In genomic region chr19:38589466-38589865, GRCm38 (mm10) we compare ENCODE assay signal across 23 mouse cellular contexts.
DNase-seq lines count a peak whose midpoint lies in the region; ATAC-seq and TF ChIP-seq lines count a peak whose summit lies in the region.
"Had no signal": no experiment of that assay in that cellular context is flagged by ENCODE, and none has a peak within 500 bp of the region (broad histone marks: within the 10 kb centered on the region; RNA-seq: fewer than 3 reads in every experiment).

No protein-coding gene starts in this region.

- H3K9me3 ChIP-seq in kidney, embryonic 14.5 days (ENCODE audit: control insufficient read depth, low read length) = no peaks in the 10 kb centered on the region
- H3K9me3 ChIP-seq in kidney, embryonic 15.5 days (replicated peaks) = no peaks in the 10 kb centered on the region
- H3K9me3 ChIP-seq: embryonic facial prominence, embryonic 12.5 days; embryonic facial prominence, embryonic 15.5 days; hindbrain, embryonic 10.5 days; hindbrain, embryonic 13.5 days had no signal

- H3K27ac ChIP-seq in gastrocnemius, adult 2 months = peak overlapping the region; percentile 29
- no peak overlapping the region for H3K27ac ChIP-seq in kidney, adult 2 months (ENCODE audit: insufficient read depth, low read depth, low read length)
- H3K27ac ChIP-seq in kidney, embryonic 14.5 days (ENCODE audit: low read depth, low read length) = no peak overlapping the region
- H3K27ac ChIP-seq in kidney, embryonic 15.5 days = peak overlapping the region; percentile 41; the same call in 1 of the 2 replicates
- H3K27ac ChIP-seq: embryonic facial prominence, embryonic 12.5 days; embryonic facial prominence, embryonic 15.5 days; hindbrain, embryonic 10.5 days; hindbrain, embryonic 13.5 days had no signal

- DNase-seq in gastrocnemius, adult 2 months = no peak
- DNase-seq in gastrocnemius, postnatal 4 days (ENCODE audit: low spot score in 2 of 2) = no peak
- DNase-seq in kidney, adult 2 months = peak; percentile 54
- DNase-seq in kidney, postnatal 36 days = peak; percentile 11 to 31
- no peak for DNase-seq in right cerebral cortex, adult 2 months (ENCODE audit: low spot score in 2 of 2)
- no peak for DNase-seq in embryo, embryonic 10.5 days (ENCODE audit: low spot score)
- DNase-seq: cerebellum, adult 11-12 months; cerebellum, adult 8-10 months; cerebellum, postnatal 10 days; cerebellum, postnatal 36 days; forebrain, postnatal 0 days; gastrocnemius, postnatal 25 days; heart, postnatal 36 days had no signal

- no peak for TF ChIP-seq POLR2A in kidney, adult 2 months (IDR thresholded peaks at IDR 0.05; ENCODE audit: low read depth, low read length)

- no peak overlapping the region for H3K4me2 ChIP-seq in kidney, embryonic 14.5 days (replicated peaks; ENCODE audit: low read depth, low read length)
- H3K4me2 ChIP-seq in kidney, embryonic 15.5 days = no peak overlapping the region
- H3K4me2 ChIP-seq: embryonic facial prominence, embryonic 12.5 days; embryonic facial prominence, embryonic 15.5 days; heart, embryonic 11.5 days; hindbrain, embryonic 13.5 days had no signal

- H3K4me1 ChIP-seq in kidney, adult 2 months (ENCODE audit: control insufficient read depth, insufficient read depth, low read length) = no peaks in the 10 kb centered on the region
- peaks cover 5% of the 10 kb centered on the region; the same call in 1 of the 2 replicates for H3K4me1 ChIP-seq in kidney, embryonic 14.5 days (ENCODE audit: control insufficient read depth, insufficient read depth, low read length)
- H3K4me1 ChIP-seq in kidney, embryonic 15.5 days = peaks cover 35% of the 10 kb centered on the region

- 41% methylated on average over 5 of the region's 5 CpGs for WGBS in kidney, adult 2 months
- WGBS in kidney, embryonic 14.5 days = 56% methylated on average over 5 of the region's 5 CpGs
- WGBS in kidney, embryonic 15.5 days = 47% methylated on average over 5 of the region's 5 CpGs

- H3K4me3 ChIP-seq in gastrocnemius, adult 2 months = no peak overlapping the region
- H3K4me3 ChIP-seq in kidney, adult 2 months (ENCODE audit: insufficient read depth, low read depth, low read length) = no peak overlapping the region
- no peak overlapping the region for H3K4me3 ChIP-seq in kidney, embryonic 14.5 days (ENCODE audit: low read length)
- no peak overlapping the region for H3K4me3 ChIP-seq in kidney, embryonic 15.5 days (replicated peaks)
- H3K4me3 ChIP-seq: embryonic facial prominence, embryonic 12.5 days; embryonic facial prominence, embryonic 15.5 days; hindbrain, embryonic 10.5 days; hindbrain, embryonic 13.5 days had no signal

- no peaks in the 10 kb centered on the region for H3K27me3 ChIP-seq in kidney, adult 2 months (replicated peaks; ENCODE audit: control insufficient read depth, insufficient read depth, low read length)
- H3K27me3 ChIP-seq in kidney, embryonic 14.5 days (ENCODE audit: control insufficient read depth, insufficient read depth, low read length) = no peaks in the 10 kb centered on the region
- H3K27me3 ChIP-seq in kidney, embryonic 15.5 days = no peaks in the 10 kb centered on the region
- H3K27me3 ChIP-seq: embryonic facial prominence, embryonic 12.5 days; embryonic facial prominence, embryonic 15.5 days; hindbrain, embryonic 13.5 days had no signal

- TF ChIP-seq CTCF in gastrocnemius, adult 2 months (IDR thresholded peaks at IDR 0.05) = no peak
- no peak for TF ChIP-seq CTCF in kidney, adult 2 months (conservative IDR thresholded peaks at IDR 0.05; ENCODE audit: insufficient read depth, insufficient read length, low read depth, low read length)

- no peak for ATAC-seq in kidney, embryonic 14.5 days (ENCODE audit: low FRiP score, low TSS enrichment)
- ATAC-seq in kidney, embryonic 15.5 days (replicated peaks; ENCODE audit: low FRiP score) = peak; percentile 53; the same call in 1 of the 2 replicates
- ATAC-seq: activated CD4-positive, CD25-positive, alpha-beta regulatory T cell, adult 4 months; forebrain, embryonic 14.5 days; forebrain, postnatal 0 days; hindbrain, embryonic 16.5 days had no signal

- no peaks in the 10 kb centered on the region for H3K36me3 ChIP-seq in kidney, adult 2 months (ENCODE audit: control insufficient read depth, insufficient read depth, low read length)
- no peaks in the 10 kb centered on the region for H3K36me3 ChIP-seq in kidney, embryonic 14.5 days (ENCODE audit: control insufficient read depth, insufficient read depth, low read length)
- no peaks in the 10 kb centered on the region for H3K36me3 ChIP-seq in kidney, embryonic 15.5 days
- H3K36me3 ChIP-seq: embryonic facial prominence, embryonic 12.5 days; embryonic facial prominence, embryonic 15.5 days; hindbrain, embryonic 10.5 days; hindbrain, embryonic 13.5 days had no signal

- H3K9ac ChIP-seq in kidney, embryonic 14.5 days (ENCODE audit: low read depth, low read length) = no peak overlapping the region
- no peak overlapping the region for H3K9ac ChIP-seq in kidney, embryonic 15.5 days
- H3K9ac ChIP-seq: embryonic facial prominence, embryonic 12.5 days; embryonic facial prominence, embryonic 15.5 days; forebrain, postnatal 0 days; hindbrain, embryonic 13.5 days had no signal

- intact Hi-C loops in gastrocnemius, adult 2 months (cut with DNase I) = no loop called here

Comparison
In these comparisons a context has a peak if more than half of its experiments do, and no peak if none do; other contexts are left out.
1. H3K27ac ChIP-seq: peak in gastrocnemius, adult 2 months (single experiment) and kidney, embryonic 15.5 days (single experiment); none in kidney, adult 2 months (single experiment) and kidney, embryonic 14.5 days (single experiment).
2. DNase-seq: peak in kidney, adult 2 months (single experiment) and kidney, postnatal 36 days (2 of 2); none in gastrocnemius, adult 2 months (single experiment), gastrocnemius, postnatal 4 days (0 of 2), right cerebral cortex, adult 2 months (0 of 2) and embryo, embryonic 10.5 days (single experiment).